Mouse (Mus musculus) 3T3-L1 (cell line): ENCODE data around the gene Sec24b.

Experiments
- DNase-seq: peaks from one replicate; pipeline ENCODE4 v3.0.0-alpha.2; 2015; ENCODE audit warnings: low read depth, low spot score

Sec24b gene

DNA sequence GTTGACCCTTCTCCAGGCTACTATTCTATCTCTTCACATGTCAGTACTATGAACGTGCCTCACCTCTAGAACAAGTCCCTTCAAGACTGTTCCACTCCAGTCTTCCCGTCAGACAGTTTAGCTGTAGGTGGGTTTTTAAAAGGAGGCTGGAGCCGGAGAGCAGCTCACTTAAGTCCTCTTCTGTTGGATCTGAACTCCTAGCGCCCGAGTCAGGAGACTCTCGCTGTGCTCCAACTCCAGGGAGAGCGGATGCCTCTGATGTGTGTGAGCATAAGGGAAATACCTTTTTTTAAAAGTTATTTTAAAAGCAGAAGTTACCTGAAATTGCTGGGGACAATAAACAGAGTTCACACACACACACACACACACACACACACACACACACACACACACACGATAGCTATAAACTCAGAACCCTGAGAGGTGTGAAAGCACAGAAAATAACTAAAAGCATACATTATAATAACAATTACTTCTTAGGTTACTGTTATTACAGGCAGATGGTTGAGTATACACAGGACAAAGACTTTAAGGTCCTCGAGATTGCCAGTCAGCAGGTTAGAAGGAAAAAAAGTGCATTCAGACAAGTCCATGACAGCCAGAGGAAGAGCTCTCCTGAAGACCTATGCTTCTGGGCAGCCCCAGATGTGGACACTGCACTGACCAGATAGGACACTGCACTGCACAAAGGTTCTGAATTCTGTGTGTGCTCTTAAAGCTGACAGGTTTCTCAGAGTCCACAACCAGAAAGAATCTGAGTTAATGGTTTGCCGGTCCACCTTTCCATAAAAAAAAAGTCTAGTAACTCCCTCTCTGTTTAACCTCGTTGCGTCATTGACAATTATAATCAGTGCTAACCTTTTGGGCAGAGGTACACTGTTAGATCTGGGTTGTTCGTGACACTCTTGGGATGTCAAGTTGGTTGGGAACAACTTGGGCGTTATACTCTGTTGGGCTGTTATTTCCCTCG lies 5.7 kb downstream of the Sec24b start:
- no peak for DNase-seq

DNA sequence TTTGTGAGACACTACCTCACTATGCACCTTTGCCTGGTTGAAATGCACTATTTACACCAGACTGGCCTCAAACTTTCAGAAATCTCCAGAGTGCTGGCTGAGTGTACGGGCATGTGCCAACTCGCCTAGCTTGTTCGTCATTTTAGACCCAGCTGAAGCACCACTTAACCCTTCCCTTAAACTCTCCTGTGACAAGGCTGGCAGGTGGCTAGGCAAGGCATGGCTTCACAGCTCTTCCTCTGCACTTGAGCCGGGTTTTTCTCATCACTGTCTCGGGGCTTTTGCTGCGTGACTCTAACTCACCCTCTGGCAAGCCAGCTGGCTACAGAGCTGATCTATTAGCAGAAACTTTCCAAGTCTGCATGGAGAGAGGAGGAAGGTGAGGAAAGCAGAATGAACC lies 6.8 kb downstream of the Sec24b start:
- no peak for DNase-seq

GRCm38 (mm10) chr3:130053340-130054066 lies 7.8 kb downstream of the Sec24b start:
- DNase-seq: peak; percentile 29

DNA sequence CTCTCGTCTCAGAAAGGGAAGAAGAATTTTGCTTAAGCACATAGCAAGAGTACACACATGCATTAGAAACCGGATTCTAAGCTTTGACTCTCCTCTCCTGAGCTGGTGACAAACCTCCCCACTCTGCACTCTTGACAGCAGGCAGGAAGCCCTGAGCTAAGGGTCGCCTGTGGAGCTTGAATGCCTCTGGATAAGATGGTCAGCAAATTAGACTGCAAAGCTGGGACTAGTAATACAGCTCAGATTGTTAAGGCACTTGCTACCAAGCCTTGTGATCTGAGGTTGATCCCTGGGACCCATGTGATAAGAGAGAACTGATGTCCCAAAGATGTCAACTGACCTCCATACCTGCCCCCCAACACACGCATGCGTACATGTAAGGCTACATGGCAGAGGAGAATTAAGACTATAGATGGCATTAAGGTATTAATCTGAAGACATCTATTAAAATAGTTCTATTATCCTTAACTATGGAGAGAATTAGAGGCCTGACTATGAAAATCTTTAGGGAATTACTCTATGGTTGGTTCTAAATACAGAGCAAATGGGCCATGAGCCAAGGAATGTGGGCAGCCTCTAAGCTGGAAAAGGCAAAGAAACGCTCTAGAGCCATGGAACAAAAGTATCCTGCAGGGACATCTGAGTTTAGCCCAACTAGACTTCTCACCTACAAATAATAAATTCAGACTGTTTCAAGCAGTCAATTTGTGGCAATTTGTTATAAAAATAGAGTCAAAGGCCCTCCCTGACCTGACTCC lies 8.6 kb downstream of the Sec24b start:
- peak; percentile 44 for DNase-seq

DNA sequence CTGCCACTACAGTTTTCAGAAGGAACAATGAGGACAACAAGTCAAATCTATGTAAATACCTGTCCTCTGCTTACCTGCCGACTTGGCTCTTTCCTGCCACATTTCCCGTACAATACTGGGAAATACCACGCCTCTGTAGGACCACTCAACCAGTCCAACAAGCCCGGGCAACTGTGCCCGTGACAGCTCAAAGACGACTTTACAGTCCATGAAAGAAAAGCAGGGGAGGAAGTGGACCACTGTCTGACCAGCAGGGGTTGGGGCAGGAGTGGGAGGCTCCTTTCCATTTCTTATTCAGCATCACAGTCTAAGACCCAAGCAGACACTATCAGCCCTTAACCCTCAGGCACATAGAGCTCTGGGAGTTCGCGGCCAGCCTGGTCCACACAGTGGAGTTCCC lies 9.2 kb downstream of the Sec24b start:
- DNase-seq: no peak

- no peak for DNase-seq
Measured at GRCm38 (mm10) chr3:130040711-130041110, 20.6 kb downstream of the Sec24b start.

DNA sequence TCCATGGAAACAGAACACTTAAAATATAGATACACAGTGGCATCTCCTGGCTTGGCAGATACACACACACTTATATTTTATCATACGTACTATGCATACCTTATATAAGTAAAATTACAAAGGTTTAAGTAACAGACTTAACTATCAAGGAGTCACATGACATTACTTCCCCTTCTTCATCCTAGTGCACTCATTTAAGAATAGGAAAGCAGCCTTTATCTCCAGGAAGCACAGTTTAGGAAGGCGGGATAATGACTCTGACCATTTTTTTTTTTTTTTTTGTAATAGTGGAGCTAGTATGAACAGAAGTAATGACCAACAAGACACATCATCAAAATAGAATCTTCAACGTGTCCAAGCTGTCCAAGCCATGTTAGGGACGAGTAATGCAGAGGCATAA lies 21.3 kb downstream of the Sec24b start:
- no peak for DNase-seq

DNA sequence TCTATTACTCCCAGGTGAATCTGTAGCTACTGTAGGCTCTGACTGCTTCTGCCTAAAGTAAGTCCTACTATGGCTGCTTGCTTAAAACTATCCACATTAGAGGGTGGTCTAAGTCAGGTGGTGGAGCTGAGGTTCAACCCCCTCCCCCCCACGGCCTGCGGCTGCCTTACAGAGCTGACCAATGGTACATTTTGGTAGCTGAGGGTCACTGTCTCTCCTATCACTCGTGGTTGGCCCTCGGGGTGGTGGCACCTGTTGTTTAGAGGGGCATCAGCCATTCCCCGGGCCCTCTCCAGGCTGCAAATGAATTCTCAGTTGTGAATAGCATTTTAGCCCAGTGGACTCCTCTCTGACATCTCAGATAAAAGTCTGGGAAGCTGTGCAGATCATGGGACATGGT lies 32.6 kb downstream of the Sec24b start:
- DNase-seq: no peak

DNA sequence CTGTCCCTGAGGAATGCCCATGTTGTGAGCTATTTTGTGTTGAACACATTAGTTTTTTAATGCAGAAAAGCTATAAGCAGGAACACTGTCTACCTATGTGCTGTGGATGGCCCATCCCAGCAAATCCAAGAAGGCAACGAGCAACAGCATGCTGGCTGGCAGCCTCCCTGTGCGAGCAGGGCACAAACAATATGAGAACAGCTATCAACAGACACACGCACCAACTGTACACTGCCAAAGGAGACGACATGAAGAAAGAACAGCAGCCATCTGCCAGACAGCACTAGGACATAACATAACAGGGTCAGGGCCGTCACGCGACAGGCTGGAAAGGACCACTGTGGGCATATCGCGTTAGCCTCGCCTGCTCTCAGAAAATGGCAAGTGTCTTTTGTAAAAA lies 35.2 kb downstream of the Sec24b start:
- no peak for DNase-seq

- DNase-seq: no peak
Measured at GRCm38 (mm10) chr3:130025556-130025955, 35.8 kb downstream of the Sec24b start.

- DNase-seq: peak; percentile 27
Measured at GRCm38 (mm10) chr3:130012943-130013342, 48.4 kb downstream of the Sec24b start.

DNA sequence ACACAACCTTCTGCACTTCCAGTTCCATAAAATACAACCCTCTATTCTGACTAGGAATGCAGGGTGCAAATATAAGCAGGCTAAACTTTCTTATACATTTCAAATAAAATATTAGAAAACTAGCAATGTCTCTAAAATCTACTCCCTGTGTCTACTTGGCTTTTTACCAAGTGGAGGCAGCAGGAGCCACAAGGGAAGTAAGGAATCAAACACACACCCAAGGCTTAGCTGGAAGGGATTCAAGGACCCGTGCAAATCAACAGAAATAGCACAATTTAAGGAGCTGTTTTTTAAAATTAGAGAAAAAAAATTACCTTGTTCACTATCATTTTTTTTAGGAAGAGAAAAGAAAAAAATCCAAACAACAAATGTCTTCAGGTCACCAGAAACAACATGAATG lies 50.1 kb downstream of the Sec24b start:
- DNase-seq: no peak

DNA sequence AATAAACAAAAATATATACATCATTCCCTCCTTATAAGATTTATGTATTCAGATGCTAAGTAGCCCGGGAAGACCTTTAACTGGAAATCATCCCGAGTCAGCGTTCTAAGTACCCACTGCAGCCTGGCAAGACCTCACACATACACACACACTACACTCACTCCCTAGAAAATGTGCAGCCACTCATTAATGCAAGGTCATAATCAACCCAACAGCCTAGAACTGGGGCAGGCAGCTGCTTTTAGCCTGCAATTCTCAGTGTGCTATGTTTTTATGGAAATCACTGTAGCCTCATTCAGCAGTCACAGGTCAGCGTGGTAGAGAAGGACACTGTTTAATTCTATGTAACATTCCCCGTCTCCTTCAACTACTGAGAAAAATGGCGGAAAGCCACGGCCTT lies 55.2 kb downstream of the Sec24b start:
- no peak for DNase-seq

- no peak for DNase-seq
Measured at GRCm38 (mm10) chr3:130000926-130001325, 60.4 kb downstream of the Sec24b start.

DNA sequence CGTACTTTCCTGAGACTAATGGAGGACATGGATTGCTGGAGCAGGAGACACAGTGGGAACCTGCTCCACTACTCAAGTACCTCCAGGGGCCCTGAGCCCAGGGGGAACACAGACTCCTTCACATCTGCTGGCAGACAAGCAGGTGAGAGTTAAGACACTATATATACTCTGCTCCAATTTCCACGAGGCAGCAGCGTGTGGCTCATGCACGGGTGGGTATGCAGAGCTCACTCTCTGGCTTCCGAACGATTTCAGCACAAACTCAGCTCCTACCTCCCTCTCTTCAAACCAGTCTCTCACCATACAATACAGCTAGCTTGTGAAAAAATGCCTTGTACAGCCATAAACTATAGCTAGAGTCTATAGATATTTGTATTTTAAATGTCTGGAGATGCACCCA lies 62.8 kb downstream of the Sec24b start:
- no peak for DNase-seq

GRCm38 (mm10) chr3:129998001-129998400 lies 63.4 kb downstream of the Sec24b start:
- peak; percentile 93 for DNase-seq

DNA sequence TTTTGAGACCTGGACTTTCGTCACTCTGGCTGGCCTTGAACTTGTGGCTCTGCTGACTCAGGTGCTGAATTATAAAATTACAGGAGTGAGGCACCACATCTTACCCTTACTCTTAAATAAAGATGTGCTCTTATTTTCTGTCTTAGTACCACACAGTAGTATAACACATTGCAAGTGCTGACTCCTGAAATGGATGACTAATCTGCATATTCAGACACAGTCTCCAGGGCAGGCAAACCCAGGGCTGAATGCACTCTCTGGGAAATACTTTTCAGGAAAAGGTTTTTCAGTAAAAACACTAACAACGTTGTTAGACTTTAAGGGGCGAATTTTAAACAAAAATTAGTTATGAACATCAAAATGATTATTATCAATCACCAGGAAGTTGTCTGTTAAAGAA lies 64.0 kb downstream of the Sec24b start:
- peak; percentile 40 for DNase-seq

DNA sequence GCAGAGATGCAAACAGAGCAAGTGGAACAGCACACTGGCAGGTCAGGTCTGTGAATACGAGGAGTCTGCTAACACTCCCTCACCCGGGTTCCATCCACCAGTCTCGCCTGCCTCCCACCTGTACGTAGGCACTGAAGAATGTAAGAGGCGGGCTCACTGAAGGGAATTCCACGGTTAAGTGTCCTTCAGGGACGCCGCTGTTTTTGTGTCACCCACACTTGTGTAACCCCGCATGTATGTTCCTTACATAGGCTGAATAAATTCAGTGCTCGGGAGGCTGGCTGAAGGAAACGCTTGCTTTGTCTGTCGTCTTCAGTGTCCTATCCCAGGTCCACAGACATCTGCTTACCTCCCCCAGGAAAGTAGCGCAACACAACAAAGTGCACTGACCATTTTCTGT lies 74.1 kb downstream of the Sec24b start:
- DNase-seq: no peak

GRCm38 (mm10) chr3:129985335-129985734 lies 76.0 kb downstream of the Sec24b start:
- DNase-seq: no peak

- DNase-seq: no peak
Measured at GRCm38 (mm10) chr3:129984797-129985196, 76.6 kb downstream of the Sec24b start.

GRCm38 (mm10) chr3:129982271-129982670 lies 79.1 kb downstream of the Sec24b start:
- no peak for DNase-seq

DNA sequence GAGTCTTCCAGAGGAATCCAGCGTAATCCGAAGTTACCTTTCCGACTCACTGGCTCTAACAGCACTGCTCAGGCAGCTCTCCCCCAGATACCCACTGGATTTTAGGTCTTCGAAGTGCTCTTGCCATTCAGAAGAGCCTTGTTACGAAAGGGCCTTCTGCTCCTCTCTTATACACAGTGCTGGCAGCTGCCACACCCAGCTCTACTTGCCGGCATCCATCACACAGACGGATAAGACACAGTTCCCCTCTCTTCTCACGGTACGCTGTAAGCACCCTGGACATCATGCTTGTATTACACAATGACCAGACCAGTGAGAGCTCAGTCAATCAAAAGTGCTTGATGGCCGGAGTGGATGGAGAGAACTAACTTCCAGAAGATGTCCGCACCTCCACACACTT lies 79.6 kb downstream of the Sec24b start:
- DNase-seq: no peak
